Mouse (Mus musculus) ES-E14 (cell line): ENCODE data around the gene Ska2.

Source experiments
- CHD2 ChIP-seq: IDR thresholded peaks from 2 replicates; pipeline ENCODE4 v1.6.1; 2014; ENCODE audit warnings: mild to moderate bottlenecking, low read depth, low read length, inconsistent platforms
- MAFK ChIP-seq: IDR thresholded peaks from 2 replicates; pipeline ENCODE4 v1.6.1; 2014; ENCODE audit warnings: mild to moderate bottlenecking, low read depth, low read length, inconsistent platforms; ENCODE audit not compliant: insufficient read depth
- ZC3H11A ChIP-seq: IDR thresholded peaks from 2 replicates; pipeline ENCODE4 v1.6.1; 2012; ENCODE audit warnings: low read depth, mild to moderate bottlenecking, inconsistent platforms, low read length, borderline replicate concordance
- ZNF384 ChIP-seq: IDR thresholded peaks from 2 replicates; pipeline ENCODE4 v1.6.1; 2012; ENCODE audit warnings: low read depth, low read length, inconsistent platforms

GRCm38 (mm10) chr11:87110172-87110909, 1.3 kb downstream of the Ska2 start:
- TF ChIP-seq MAFK, result no peak
- no peak for TF ChIP-seq CHD2
- TF ChIP-seq ZC3H11A, result no peak
- no peak for TF ChIP-seq ZNF384
